Mouse (Mus musculus) liver, embryonic 12.5 days (tissue): ENCODE measurements around the gene Myt1. TPM values are rescaled to one million over a fixed set of nuclear protein-coding genes. Genes with fewer than 3 reads are reported as not detected.

Experiments
- ATAC-seq: fragments of 200-750 bp; cut with Nextera tagmentation; 2 replicates; pipeline ENCODE4 v1.8.0; 2017; ENCODE audit warnings: moderate number of reproducible peaks, mild to moderate bottlenecking, moderate library complexity
- H3K27ac ChIP-seq: fragments of 300-500 bp; sonication (generic); 2 replicates; pipeline ENCODE4 v1.5.1; 2016; ENCODE audit warnings: mild to moderate bottlenecking
- H3K27me3 ChIP-seq: fragments of 300-500 bp; sonication (generic); replicated peaks from 2 replicates; pipeline ENCODE4 v1.6.1; 2016; ENCODE audit warnings: mild to moderate bottlenecking, moderate library complexity
- H3K36me3 ChIP-seq: fragments of 300-500 bp; sonication (generic); 2 replicates; pipeline ENCODE4 v1.6.1; 2016; ENCODE audit warnings: mild to moderate bottlenecking, moderate library complexity
- H3K4me1 ChIP-seq: fragments of 300-500 bp; sonication (generic); 2 replicates; pipeline ENCODE4 v1.6.1; 2016
- H3K4me2 ChIP-seq: fragments of 300-500 bp; sonication (generic); 2 replicates; pipeline ENCODE4 v1.6.1; 2016; ENCODE audit warnings: mild to moderate bottlenecking, moderate library complexity
- H3K4me3 ChIP-seq: fragments of 300-500 bp; sonication (generic); 2 replicates; pipeline ENCODE4 v1.5.1; 2016; ENCODE audit warnings: mild to moderate bottlenecking, moderate library complexity
- H3K9ac ChIP-seq: fragments of 300-500 bp; sonication (generic); 2 replicates; pipeline ENCODE4 v1.6.1; 2016; ENCODE audit warnings: mild to moderate bottlenecking, moderate library complexity
- H3K9me3 ChIP-seq: fragments of 300-500 bp; sonication (generic); replicated peaks from 2 replicates; pipeline ENCODE4 v1.6.1; 2016; ENCODE audit warnings: mild to moderate bottlenecking, moderate library complexity
- WGBS: fragments of 180-500 bp; shearing (Covaris S2); methylation state at CpG from one replicate; pipeline ENCODE4 v1.1.7; 2016; ENCODE audit not compliant: insufficient replicate concordance; 5-methylcytosine and 5-hydroxymethylcytosine counted together
- polyA plus RNA-seq: library from polyadenylated mRNA; unstranded; fragments of >200 nt; fragmentation: Nextera tagmentation; extraction: Ambion mirVana; gene quantifications from 2 replicates; pipeline ENCODE4 v1.2.1, GENCODE M21; 2016

Gene Myt1
- polyA plus RNA-seq, 1 experiment from 2014 or later, result 0.07 TPM

- H3K4me2 ChIP-seq, result no peak overlapping the region
- no peak overlapping the region for H3K27ac ChIP-seq
- no peaks in the 10 kb centered on the region for H3K9me3 ChIP-seq
- 47% methylated on average over 5 of the region's 5 CpGs for WGBS
- no peak overlapping the region for H3K4me3 ChIP-seq
- H3K4me1 ChIP-seq, result peaks cover 25% of the 10 kb centered on the region
- H3K27me3 ChIP-seq, result no peaks in the 10 kb centered on the region
- H3K9ac ChIP-seq, result no peak overlapping the region
- peaks cover 45% of the 10 kb centered on the region for H3K36me3 ChIP-seq
- no peak for ATAC-seq
Measured at GRCm38 (mm10) chr2:181866931-181867330, 103.8 kb downstream of the Myt1 start.

DNA sequence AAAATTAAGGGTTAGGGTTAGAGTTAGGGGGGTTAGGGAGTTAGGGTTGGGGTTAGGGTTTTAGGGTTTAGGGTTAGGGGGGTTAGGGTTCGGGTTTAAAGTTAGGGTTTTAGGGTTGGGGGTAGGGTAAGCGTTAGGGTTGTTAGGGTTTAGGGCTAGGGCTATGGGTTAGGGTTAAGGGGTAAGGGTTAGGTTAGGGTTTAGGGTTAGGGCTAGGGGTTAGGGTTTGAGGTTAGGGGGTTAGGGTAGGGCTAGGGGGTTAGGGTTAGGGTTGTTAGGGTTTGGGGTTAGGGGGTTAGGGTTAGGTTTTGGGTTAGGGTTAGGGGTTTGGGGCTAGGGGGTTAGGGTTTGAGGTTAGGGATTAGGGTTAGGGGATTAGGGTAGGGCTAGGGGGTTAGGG is 107.9 kb downstream of the Myt1 start:
- Histone ChIP-seq H3K27ac (no peak overlapping the region), H3K9ac (no peak overlapping the region), H3K4me1 (peaks cover 3% of the 10 kb centered on the region), H3K27me3 (no peaks in the 10 kb centered on the region), H3K36me3 (peaks cover 58% of the 10 kb centered on the region), H3K9me3 (no peaks in the 10 kb centered on the region), H3K4me3 (no peak overlapping the region), H3K4me2 (no peak overlapping the region)
- WGBS, result 68% methylated on average over 2 of the region's 2 CpGs
- ATAC-seq, result no peak

Other genes with a start within 250 kb of the Myt1 start
- 43.6 and 45.0 TPM in 2 replicates for gene Dnajc5, start 242.8 kb upstream of the Myt1 start, polyA plus RNA-seq
- gene Uckl1, start 178.4 kb upstream of the Myt1 start, polyA plus RNA-seq, result 30.7 and 32.7 TPM in 2 replicates
- 45.6 and 48.2 TPM in 2 replicates for gene Prpf6, start 171.5 kb upstream of the Myt1 start, polyA plus RNA-seq
- 22.2 and 23.4 TPM in 2 replicates for gene Zfp512b, start 170.5 kb upstream of the Myt1 start, polyA plus RNA-seq
- 2.8 and 3.0 TPM in 2 replicates for gene Samd10, start 164.1 kb upstream of the Myt1 start, polyA plus RNA-seq
- not detected in 2 replicates for gene Gm29797, start 106.3 kb upstream of the Myt1 start, polyA plus RNA-seq
- 9.4 and 10.4 TPM in 2 replicates for gene Sox18, start 91.7 kb upstream of the Myt1 start, polyA plus RNA-seq
- 4.6 and 4.7 TPM in 2 replicates for gene Tcea2, start 83.0 kb upstream of the Myt1 start, polyA plus RNA-seq
- gene Rgs19, start 69.4 kb upstream of the Myt1 start, polyA plus RNA-seq, result 24.0 and 26.9 TPM in 2 replicates
- not detected in 2 replicates for gene Lkaaear1, start 64.9 kb upstream of the Myt1 start, polyA plus RNA-seq
- gene Oprl1, start 48.3 kb upstream of the Myt1 start, polyA plus RNA-seq, result 0.89 and 0.94 TPM in 2 replicates
- 18.2 TPM in 2 replicates for gene Pcmtd2, start 74.5 kb downstream of the Myt1 start, polyA plus RNA-seq
- gene Polr3k, start 101.0 kb downstream of the Myt1 start, polyA plus RNA-seq, result 42.4 and 44.1 TPM in 2 replicates
- not detected in 2 replicates for gene Gm14496, start 227.8 kb downstream of the Myt1 start, polyA plus RNA-seq